Mouse (Mus musculus) neural tube, embryonic 11.5 days (tissue): ENCODE results near the gene Mtus2. TPM values are rescaled to one million over a fixed set of nuclear protein-coding genes. Genes with fewer than 3 reads are reported as not detected.

Experiments used
- ATAC-seq: fragments of 200-750 bp; cut with Nextera tagmentation; 2 replicates; pipeline ENCODE4 v1.8.0; 2017; ENCODE audit warnings: moderate number of reproducible peaks, mild to moderate bottlenecking, moderate TSS enrichment, moderate library complexity; ENCODE audit not compliant: insufficient read depth, low FRiP score, low TSS enrichment
- DNase-seq: peaks from one replicate; pipeline ENCODE4 v3.0.0-alpha.2; 2015; ENCODE audit warnings: low spot score
- H3K27ac ChIP-seq: fragments of 300-500 bp; sonication (generic); 2 replicates; pipeline ENCODE4 v1.5.1; 2014; ENCODE audit warnings: low read depth, mild to moderate bottlenecking, low read length
- H3K27me3 ChIP-seq: fragments of 300-500 bp; sonication (generic); 2 replicates; pipeline ENCODE4 v1.6.1; 2014; ENCODE audit warnings: mild to moderate bottlenecking, low read length, mixed read lengths; ENCODE audit not compliant: control insufficient read depth, insufficient read depth
- H3K36me3 ChIP-seq: fragments of 300-500 bp; sonication (generic); 2 replicates; pipeline ENCODE4 v1.6.1; 2014; ENCODE audit warnings: mild to moderate bottlenecking, low read length, moderate library complexity, mixed read lengths; ENCODE audit not compliant: control insufficient read depth, insufficient read depth
- H3K4me1 ChIP-seq: fragments of 300-500 bp; sonication (generic); 2 replicates; pipeline ENCODE4 v1.6.1; 2014; ENCODE audit warnings: low read length, mixed read lengths; ENCODE audit not compliant: control insufficient read depth, insufficient read depth
- H3K4me2 ChIP-seq: fragments of 300-500 bp; sonication (generic); 2 replicates; pipeline ENCODE4 v1.6.1; 2014; ENCODE audit warnings: low read depth, mild to moderate bottlenecking, moderate library complexity
- H3K4me3 ChIP-seq: fragments of 300-500 bp; sonication (generic); 2 replicates; pipeline ENCODE4 v1.5.1; 2014; ENCODE audit warnings: low read depth, low read length
- H3K9ac ChIP-seq: fragments of 300-500 bp; sonication (generic); 2 replicates; pipeline ENCODE4 v1.6.1; 2014; ENCODE audit warnings: mild to moderate bottlenecking, low read length
- H3K9me3 ChIP-seq: fragments of 300-500 bp; sonication (generic); 2 replicates; pipeline ENCODE4 v1.6.1; 2016; ENCODE audit warnings: low read length; ENCODE audit not compliant: control insufficient read depth
- WGBS: fragments of 180-500 bp; shearing (Covaris S2); extraction: QIAGEN DNeasy Blood & Tissue Kit; methylation state at CpG from one replicate; pipeline ENCODE4 v1.1.7; 2014; 5-methylcytosine and 5-hydroxymethylcytosine counted together
- polyA plus RNA-seq: library from polyadenylated mRNA; unstranded; fragments of >200 nt; fragmentation: Nextera tagmentation; extraction: Ambion mirVana; gene quantifications from 2 replicates; pipeline ENCODE4 v1.2.1, GENCODE M21; 2014

The Mtus2 gene
- polyA plus RNA-seq, 1 experiment from 2014 or later: 27.5 TPM

DNA sequence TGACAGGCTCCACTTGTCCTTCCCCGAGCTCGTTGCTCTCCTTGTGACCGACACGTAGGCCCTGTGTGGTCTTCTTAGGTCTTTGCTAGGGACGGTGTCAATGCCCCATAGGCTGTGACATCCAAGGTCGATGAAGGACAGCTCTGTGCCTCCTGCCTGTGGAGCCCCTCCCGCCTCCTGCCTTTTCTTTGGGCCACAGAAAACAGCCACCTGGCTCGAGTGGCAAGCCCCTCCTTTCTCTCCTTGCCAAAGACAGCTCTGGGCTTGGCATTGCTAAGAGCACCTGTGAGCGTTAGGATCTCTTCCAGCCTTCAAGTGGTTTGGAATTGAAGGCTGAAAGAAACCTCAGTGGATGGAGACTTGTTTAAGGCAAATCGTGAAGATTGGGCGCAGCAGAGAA lies 91.1 kb downstream of the Mtus2 start:
- H3K9ac ChIP-seq: no peak overlapping the region
- no peaks in the 10 kb centered on the region for H3K27me3 ChIP-seq
- DNase-seq: no peak
- no peaks in the 10 kb centered on the region for H3K36me3 ChIP-seq
- no peaks in the 10 kb centered on the region for H3K4me1 ChIP-seq
- no peak overlapping the region for H3K4me3 ChIP-seq
- H3K4me2 ChIP-seq: no peak overlapping the region
- WGBS: 82% methylated on average over 11 of the region's 11 CpGs
- no peak overlapping the region for H3K27ac ChIP-seq
- no peaks in the 10 kb centered on the region for H3K9me3 ChIP-seq
- no peak for ATAC-seq

DNA sequence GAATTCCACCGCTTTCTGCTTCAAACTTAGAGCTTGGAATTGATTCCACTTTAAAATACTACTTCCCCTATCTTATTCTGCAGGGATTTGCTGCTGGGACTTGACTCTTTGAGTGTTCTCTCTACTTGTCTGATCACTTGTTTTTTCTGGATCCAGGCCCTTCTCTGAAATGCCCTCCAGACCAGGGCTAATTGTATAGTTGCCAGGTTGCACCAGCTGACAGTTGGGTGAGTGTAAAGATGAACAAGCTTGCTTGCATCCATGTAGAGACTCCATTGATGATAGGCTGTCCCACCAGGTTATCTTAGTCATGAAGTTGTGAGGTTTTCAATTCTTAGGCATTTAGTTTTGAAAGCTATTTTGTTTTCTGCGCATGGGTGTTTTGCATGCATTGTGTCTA lies 92.2 kb downstream of the Mtus2 start:
- 91% methylated on average over 2 of the region's 2 CpGs for WGBS
- no peaks in the 10 kb centered on the region for H3K4me1 ChIP-seq

DNA sequence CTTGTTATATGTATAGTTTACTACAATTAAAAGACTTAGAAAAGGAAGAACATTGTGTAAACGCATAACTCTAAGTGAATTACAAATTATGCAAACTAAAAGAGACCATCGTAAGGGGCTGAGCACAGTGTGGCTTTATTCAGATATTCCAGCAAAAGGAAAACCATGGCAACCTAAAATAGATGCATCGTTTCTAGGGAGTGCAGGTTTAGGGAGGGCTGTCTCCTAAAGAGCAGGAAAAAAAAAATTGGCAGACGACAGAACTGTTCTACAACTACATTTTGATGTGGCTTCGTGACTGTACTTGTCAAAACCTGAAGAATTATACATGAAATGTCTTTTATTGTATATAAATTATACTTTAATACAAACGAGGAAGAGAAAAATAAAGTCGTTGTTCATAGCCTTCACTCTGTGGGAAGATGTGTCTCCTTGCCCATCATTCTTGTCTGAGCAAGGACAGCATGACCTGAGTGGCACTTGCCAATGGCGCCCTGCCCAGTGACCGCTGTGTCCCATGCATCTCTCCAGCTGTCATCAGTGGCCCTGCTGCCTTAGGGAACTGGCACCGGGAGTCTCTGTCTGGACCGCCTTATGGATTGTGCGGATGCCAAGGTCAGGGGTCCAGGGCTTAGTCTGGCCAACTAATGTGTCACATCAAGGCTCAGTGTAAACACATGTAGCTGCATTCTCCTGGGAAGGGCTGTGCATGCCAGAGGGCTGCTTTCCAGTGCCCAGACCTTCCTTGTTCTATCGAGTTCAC lies 95.9 kb downstream of the Mtus2 start:
- DNase-seq: no peak
- whole genome bisulfite sequencing: 77% methylated on average over 13 of the region's 13 CpGs

More for the DNA sequence above, 92.2 kb downstream of the Mtus2 start:
- ATAC-seq: no peak
- H3K4me3 ChIP-seq: no peak overlapping the region
- no peak overlapping the region for H3K4me2 ChIP-seq
- no peaks in the 10 kb centered on the region for H3K27me3 ChIP-seq
- no peak overlapping the region for H3K9ac ChIP-seq
- no peaks in the 10 kb centered on the region for H3K36me3 ChIP-seq
- no peaks in the 10 kb centered on the region for H3K9me3 ChIP-seq
- no peak overlapping the region for H3K27ac ChIP-seq
- no peak for DNase-seq

DNA sequence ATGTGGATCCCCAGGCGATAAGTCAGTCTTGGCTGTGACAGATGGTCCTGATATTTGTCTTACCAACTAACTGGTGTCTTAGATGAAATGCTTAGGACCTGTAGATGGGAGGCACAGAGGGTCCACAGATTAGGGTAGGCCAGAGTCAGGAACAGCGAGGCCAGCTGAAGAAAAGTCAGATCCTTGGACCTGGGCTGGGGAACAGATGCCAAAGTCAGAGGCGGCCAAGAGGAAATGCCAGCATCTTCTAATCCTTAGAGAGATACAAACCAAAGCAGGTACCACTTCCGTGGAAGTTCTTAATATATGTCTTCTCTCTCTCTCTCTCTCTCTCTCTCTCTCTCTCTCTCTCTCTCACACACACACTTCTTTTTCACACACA lies 96.5 kb downstream of the Mtus2 start:
- no peaks in the 10 kb centered on the region for H3K9me3 ChIP-seq
- no peak overlapping the region for H3K9ac ChIP-seq
- 87% methylated on average over 4 of the region's 4 CpGs for WGBS
- no peak overlapping the region for H3K27ac ChIP-seq
- H3K27me3 ChIP-seq: no peaks in the 10 kb centered on the region
- DNase-seq (no peak), ATAC-seq (no peak)
- no peak overlapping the region for H3K4me3 ChIP-seq
- H3K4me1 ChIP-seq: no peaks in the 10 kb centered on the region
- H3K36me3 ChIP-seq: no peaks in the 10 kb centered on the region
- H3K4me2 ChIP-seq: no peak overlapping the region

More for the DNA sequence above, 95.9 kb downstream of the Mtus2 start:
- H3K4me1 ChIP-seq: no peaks in the 10 kb centered on the region
- H3K27me3 ChIP-seq: no peaks in the 10 kb centered on the region
- H3K36me3 ChIP-seq: no peaks in the 10 kb centered on the region
- H3K9ac ChIP-seq: no peak overlapping the region
- ATAC-seq: no peak
- no peak overlapping the region for H3K27ac ChIP-seq
- no peak overlapping the region for H3K4me2 ChIP-seq
- no peak overlapping the region for H3K4me3 ChIP-seq
- no peaks in the 10 kb centered on the region for H3K9me3 ChIP-seq

DNA sequence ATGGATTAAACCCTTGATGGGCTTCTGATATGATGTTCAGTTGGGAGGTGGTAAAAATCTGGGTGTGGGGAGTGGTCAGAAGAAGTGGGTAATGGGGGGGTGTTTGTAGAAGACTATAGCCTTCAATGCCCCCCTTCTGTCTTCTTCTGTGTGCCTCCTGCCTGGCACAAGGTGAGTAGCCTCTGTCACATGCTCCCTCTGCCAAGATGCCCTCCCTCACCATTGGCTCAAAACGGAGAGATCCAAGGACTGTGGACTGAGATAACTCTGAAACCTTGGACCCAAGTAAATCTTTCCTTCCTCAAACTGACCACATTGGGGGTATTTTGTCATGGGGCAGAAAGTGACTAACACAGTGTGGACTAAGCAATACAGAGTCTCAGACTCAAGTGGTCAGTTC lies 99.7 kb downstream of the Mtus2 start:
- ATAC-seq: no peak
- H3K9ac ChIP-seq: no peak overlapping the region
- WGBS: 68% methylated on average over 1 of the region's 1 CpGs
- H3K9me3 ChIP-seq: no peaks in the 10 kb centered on the region
- no peaks in the 10 kb centered on the region for H3K4me1 ChIP-seq
- no peaks in the 10 kb centered on the region for H3K36me3 ChIP-seq
- H3K27me3 ChIP-seq: no peaks in the 10 kb centered on the region
- H3K4me2 ChIP-seq: no peak overlapping the region
- no peak overlapping the region for H3K27ac ChIP-seq
- H3K4me3 ChIP-seq: no peak overlapping the region
- no peak for DNase-seq

DNA sequence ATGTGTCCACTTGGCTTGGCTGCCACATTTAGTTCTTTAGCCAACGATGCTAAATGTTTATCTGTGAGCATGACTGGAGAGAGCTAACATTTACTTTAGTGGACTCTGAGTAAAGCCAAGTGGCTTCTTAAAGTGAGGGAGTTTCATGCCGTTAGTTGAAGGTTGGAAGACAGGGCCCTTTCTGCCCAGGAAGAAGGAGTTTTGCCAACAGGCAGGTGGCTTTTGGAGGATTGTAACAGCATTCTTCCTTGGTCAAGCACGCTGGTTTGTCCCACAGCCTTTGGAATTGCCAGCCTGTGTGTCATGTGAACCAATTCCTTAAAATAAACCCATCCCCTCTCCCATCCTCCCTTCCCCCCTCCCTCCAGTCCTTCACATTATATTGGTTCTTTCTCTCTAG lies 100.3 kb downstream of the Mtus2 start:
- Histone ChIP-seq H3K9ac (no peak overlapping the region), H3K4me2 (no peak overlapping the region), H3K27me3 (no peaks in the 10 kb centered on the region), H3K4me3 (no peak overlapping the region), H3K9me3 (no peaks in the 10 kb centered on the region), H3K4me1 (no peaks in the 10 kb centered on the region), H3K36me3 (no peaks in the 10 kb centered on the region), H3K27ac (no peak overlapping the region)
- ATAC-seq: no peak
- 92% methylated on average over 3 of the region's 3 CpGs for WGBS
- DNase-seq: no peak

DNA sequence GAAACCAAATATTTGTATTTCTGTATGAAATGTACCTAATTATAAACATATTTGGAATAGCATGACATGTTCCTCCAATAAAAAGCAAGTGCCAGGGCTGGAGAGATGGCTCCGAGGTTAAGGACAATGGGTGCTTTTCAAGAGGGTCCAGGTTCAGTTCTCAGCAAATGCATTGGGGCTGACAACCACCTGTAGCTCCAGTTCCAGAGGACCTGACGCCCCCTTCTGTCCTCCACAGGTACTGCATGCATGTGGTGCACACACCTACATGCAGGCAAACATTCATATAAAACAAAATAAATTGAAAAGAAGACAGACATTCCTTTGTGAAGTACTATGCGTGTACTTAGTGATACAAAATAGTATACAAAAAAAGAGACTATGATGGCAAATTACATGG lies 102.2 kb downstream of the Mtus2 start:
- DNase-seq (no peak), ATAC-seq (no peak)
- no peaks in the 10 kb centered on the region for H3K9me3 ChIP-seq
- H3K9ac ChIP-seq: no peak overlapping the region
- H3K27me3 ChIP-seq: no peaks in the 10 kb centered on the region
- H3K4me1 ChIP-seq: no peaks in the 10 kb centered on the region
- H3K4me3 ChIP-seq: no peak overlapping the region
- WGBS: 71% methylated on average over 3 of the region's 3 CpGs
- H3K27ac ChIP-seq: no peak overlapping the region
- H3K4me2 ChIP-seq: no peak overlapping the region
- H3K36me3 ChIP-seq: no peaks in the 10 kb centered on the region

DNA sequence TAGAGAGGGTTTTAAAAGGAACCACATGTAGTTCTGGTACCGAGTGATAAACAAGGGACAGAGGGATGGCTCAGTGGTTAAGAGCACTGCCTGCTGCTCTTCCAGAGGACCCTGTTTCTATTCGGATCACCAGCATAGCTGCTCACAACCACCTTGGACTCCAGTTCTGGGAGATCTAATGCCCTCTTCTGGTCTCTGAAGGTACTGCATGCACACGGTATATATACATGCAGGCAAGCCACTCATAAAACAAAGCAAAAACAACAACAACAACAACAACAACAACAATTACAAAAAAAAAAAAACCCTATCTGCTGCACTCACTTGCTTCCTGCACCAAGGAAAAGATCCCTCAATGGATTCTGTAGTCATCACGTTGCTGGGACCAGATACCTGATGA lies 104.7 kb downstream of the Mtus2 start:
- Histone ChIP-seq H3K9me3 (no peaks in the 10 kb centered on the region), H3K27me3 (no peaks in the 10 kb centered on the region), H3K36me3 (no peaks in the 10 kb centered on the region), H3K4me2 (no peak overlapping the region), H3K9ac (no peak overlapping the region), H3K4me3 (no peak overlapping the region), H3K27ac (no peak overlapping the region), H3K4me1 (no peaks in the 10 kb centered on the region)
- DNase-seq: no peak
- ATAC-seq: no peak
- 86% methylated on average over 4 of the region's 4 CpGs for WGBS

DNA sequence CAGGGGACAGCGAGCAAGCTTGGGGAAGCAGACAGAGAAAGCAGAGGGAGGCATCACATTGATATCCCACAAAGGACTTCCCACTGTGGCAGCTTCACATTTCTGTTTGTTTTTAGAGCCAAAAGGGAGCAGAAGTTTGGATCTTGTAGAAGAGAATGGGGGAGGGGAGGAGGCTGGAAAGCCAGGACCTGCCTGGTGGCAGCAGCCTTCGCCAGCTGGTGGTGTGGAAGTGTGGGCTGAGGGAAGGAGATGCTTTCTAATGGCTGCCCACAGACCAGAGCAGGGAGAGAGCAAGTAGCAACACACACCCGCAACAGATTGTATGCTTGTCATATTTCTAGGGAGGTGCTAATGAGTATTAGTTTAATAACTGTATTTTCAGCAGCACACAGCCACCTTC lies 106.6 kb downstream of the Mtus2 start:
- Histone ChIP-seq H3K9ac (no peak overlapping the region), H3K9me3 (no peaks in the 10 kb centered on the region), H3K36me3 (no peaks in the 10 kb centered on the region), H3K4me3 (no peak overlapping the region), H3K4me1 (no peaks in the 10 kb centered on the region), H3K27ac (no peak overlapping the region), H3K4me2 (no peak overlapping the region), H3K27me3 (no peaks in the 10 kb centered on the region)
- ATAC-seq (no peak), DNase-seq (no peak)
- 71% methylated on average over 3 of the region's 3 CpGs for WGBS
